Mouse (Mus musculus) layer of hippocampus, adult 18-20 months (tissue): ENCODE data around the gene Slc38a3. TPM values are rescaled to one million over a fixed set of nuclear protein-coding genes. Genes with fewer than 3 reads are reported as not detected.

Experiments
- DNase-seq, 2 experiments: peaks; one replicate each; pipeline ENCODE4 v3.0.0; 2022; ENCODE audit warnings: low spot score in 2 of 2
- total RNA-seq, 2 experiments: library from RNA; stranded (reverse); gene quantifications; 2 replicates each; pipeline ENCODE4 v1.2.3; 2021

Gene Slc38a3
- total RNA-seq, 2 experiments from 2014 or later, result 57.8 to 62.6 TPM

GRCm38 (mm10) chr9:107667219-107667618, 2.1 kb downstream of the Slc38a3 start:
- DNase-seq, result no peak

GRCm38 (mm10) chr9:107666751-107667205, 2.6 kb downstream of the Slc38a3 start:
- DNase-seq, result no peak

DNA sequence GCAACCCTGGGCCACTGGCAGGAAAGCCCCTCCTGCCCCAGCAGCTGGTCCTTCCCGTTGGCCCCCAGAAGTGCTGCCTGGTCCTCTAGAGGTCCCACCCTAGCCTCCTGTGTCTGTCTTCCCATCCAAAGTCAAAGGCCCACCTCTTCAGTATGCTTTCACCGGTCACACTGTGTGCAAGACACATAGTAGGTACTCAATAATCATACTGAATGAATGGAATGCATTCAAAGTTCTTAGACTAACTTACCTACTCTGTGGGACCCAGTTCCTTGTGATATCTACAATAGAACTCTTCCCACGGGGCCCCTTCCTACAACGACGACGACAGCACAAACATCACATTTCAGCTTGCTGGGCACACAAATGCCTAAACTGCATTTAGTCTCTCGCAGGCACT, 4.0 kb downstream of the Slc38a3 start:
- no peak for DNase-seq

DNA sequence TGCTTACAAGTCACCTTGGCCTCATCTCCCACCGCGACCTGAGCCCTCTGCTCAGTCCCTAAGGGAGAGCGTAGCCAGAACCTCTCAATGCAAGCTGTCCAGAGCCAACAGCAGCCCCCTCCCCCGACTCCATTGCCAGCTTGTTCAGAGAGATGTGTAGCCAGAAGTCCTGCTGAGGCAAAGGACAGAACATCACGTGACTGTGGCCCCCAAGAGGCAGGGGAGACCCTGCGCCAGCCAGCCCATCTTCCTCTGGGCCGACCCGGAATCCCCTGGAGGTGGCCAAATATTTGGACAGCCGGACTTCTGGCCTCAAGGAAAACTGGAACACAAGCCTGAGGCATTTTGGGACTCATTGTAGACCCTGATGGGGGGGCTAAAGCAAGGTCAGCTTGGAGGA, 5.8 kb downstream of the Slc38a3 start:
- DNase-seq, result no peak

GRCm38 (mm10) chr9:107662342-107662741, 7.0 kb downstream of the Slc38a3 start:
- DNase-seq, result no peak

- DNase-seq, result no peak
These were observed 8.6 kb downstream of the Slc38a3 start for GRCm38 (mm10) chr9:107660777-107661176.

DNA sequence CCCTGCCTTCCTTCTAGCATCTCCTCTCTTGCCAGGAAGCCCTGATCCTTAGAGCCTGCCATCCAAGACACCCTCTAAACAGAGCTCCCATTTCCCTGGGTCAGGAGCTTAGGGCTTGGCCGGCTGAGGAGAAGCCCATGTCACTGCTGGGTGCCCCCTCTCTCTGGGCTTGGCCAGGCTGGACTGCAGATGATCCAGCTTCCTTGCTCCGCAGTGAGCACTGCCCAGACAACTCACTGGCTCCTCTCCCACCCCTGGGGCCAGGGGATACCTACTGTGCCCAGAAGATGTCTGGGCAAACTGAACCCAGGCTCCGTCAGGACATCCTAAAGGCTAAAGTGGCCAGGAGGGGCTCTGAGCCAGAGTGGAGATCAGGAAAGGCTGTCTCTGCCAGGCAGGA, 9.4 kb downstream of the Slc38a3 start:
- no peak for DNase-seq

DNA sequence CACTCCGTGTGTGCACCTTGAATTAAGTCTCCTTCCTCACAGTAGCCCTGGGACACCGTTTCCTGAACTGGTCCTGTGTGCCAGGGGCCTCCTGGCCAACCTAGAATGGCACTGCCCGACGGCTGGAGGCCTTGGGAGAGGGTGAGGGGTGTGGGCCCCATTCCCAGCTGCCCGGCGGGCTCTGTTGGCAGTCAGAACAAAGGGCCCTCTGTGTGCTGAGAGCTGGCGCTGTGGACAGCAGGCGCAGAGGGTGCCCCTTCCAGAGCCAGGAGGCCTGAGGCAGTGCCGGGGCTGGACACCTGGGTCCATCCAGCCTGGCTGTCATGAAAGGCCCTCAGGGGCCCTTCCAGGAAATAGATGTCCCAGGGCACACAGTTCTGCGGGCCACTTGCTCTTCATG, 9.8 kb downstream of the Slc38a3 start:
- peak; percentile 66 to 75 for DNase-seq

- DNase-seq, result no peak
These were observed 11.2 kb downstream of the Slc38a3 start for GRCm38 (mm10) chr9:107658096-107658495.

DNA sequence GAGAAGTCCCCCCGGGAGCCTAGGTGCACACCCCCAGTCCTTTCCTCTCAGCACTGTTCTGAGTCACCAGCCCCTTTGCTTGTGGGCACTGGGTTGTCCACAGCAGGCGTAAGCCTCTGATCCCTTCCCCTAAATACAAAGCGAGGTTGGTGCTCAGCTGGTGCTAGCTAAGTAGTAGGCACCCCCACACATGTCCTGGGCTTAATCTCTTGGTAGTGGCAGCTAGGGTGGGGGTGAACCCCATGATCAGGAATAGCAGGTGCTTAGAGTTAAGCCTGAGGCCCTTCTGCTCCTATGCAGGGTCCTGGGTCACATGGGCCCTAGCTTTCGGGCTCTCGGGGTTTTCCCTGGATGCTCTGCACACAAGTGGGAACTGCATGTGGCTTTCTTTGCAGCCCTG, 12.2 kb downstream of the Slc38a3 start:
- no peak for DNase-seq

DNA sequence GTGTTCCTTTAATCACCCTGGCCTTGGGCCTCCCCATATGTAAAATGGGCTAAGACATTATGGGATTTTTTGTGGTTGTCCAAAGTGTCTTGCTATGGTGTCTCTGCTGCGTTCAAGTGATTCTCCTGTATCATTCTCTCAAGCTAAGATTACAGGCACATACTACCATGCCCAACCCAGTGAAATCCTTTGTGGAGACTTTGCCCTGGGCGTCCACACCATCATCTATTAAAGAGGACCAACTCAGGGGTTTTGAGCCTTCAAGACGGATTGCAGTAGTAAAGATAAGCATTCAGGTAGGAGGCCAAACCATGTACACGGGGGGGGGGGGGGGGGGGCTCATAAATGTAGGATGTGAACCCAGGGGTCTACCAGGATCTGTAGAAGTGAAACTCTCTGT, 14.7 kb downstream of the Slc38a3 start:
- DNase-seq, result no peak

DNA sequence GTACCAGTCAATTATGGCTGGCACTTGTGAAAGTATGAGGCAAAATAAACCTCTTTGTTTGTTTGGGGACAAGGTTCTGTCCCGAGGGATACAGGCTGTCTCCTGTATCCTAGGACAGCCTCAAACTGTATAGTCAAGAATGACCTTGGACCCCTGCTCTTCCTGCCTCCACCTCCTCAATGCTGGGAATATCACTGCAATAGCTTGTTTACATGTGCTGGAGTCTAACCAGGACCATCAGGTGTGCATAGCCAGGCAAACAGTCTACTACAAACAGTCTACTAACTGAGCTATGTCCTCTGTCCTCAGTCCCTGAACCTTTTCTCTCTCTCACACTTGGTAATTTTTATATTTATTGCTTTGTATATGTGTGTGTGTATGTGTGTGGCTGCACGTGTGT, 15.9 kb downstream of the Slc38a3 start:
- no peak for DNase-seq

GRCm38 (mm10) chr9:107650708-107651481, 18.4 kb downstream of the Slc38a3 start:
- no peak for DNase-seq

GRCm38 (mm10) chr9:107650225-107650624, 19.1 kb downstream of the Slc38a3 start:
- DNase-seq, result peak in 1 of 2 experiments; percentile 44

DNA sequence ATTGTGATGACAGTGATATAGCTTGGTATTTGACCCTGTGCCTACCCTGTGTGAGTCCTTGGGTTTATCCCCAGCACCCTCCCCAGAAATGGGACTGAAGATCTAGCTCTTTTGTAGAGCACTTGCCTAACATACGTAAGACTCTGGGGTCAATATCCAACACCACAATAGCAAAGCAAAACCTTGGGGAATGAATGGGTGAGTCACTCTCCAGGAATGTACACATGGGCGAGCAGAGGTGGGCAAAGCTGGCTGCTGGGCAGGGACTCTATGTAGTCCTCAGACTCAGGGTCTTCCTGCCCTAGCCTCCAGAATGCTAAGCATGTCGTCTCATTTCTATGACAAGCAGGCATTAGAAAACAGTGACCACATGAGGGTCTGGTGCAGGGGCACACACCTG, 20.6 kb downstream of the Slc38a3 start:
- DNase-seq, result no peak

DNA sequence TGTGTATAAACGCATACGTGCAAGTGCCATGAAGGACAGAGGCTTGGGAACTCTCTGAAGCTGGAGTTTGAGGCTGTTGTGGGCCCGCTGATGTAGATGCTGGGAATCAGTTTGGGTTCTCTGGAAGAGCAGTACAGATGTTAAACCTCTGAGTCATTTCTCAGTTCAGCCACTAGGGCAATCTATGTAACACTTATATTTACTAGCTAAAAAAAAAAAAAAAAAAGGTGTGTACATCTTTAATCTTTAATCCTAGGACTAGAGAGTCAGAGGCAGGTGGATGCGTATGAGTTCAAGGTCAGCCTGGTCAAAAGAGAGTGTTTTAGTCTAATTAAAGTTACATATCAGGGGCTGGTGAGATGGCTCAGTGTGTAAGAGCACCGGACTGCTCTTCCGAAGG, 22.4 kb downstream of the Slc38a3 start:
- DNase-seq, result no peak

- peak in 1 of 2 experiments; percentile 86 for DNase-seq
These were observed 23.8 kb downstream of the Slc38a3 start for GRCm38 (mm10) chr9:107645577-107645976.

- DNase-seq, result no peak
These were observed 24.2 kb downstream of the Slc38a3 start for GRCm38 (mm10) chr9:107645153-107645510.

DNA sequence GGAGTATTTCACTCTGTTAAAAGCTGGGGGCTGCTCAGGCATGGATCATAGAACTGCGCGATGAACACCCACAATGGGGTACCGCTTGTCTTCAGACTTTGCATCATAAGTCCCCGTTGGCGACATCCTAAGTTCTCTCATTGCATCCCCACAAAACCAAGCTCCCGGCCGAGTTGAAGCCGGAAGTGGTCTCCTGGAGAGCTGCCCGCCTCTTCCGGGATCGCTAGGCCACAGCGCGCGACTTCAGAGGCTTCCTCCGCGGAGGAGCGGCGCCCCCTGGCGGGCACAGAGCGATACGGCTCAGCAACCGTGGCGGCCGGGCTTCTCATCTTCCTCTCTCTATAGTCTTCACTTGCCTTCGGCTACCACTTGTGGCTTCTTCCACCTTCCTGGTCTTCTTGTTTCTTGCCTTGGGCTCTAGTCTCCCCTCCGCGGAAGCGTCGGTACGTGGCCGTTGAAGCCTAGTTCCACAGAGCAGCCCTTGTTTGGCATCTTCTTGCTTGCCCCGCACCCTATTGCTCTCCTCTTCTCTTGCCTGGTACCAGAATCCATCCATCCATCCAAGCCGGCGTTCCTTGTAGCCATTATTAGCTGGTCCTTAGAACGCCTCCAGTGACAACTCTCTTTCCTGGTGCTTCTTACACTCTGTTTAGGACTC, 24.7 kb downstream of the Slc38a3 start:
- DNase-seq, result peak; percentile 85 to 94

DNA sequence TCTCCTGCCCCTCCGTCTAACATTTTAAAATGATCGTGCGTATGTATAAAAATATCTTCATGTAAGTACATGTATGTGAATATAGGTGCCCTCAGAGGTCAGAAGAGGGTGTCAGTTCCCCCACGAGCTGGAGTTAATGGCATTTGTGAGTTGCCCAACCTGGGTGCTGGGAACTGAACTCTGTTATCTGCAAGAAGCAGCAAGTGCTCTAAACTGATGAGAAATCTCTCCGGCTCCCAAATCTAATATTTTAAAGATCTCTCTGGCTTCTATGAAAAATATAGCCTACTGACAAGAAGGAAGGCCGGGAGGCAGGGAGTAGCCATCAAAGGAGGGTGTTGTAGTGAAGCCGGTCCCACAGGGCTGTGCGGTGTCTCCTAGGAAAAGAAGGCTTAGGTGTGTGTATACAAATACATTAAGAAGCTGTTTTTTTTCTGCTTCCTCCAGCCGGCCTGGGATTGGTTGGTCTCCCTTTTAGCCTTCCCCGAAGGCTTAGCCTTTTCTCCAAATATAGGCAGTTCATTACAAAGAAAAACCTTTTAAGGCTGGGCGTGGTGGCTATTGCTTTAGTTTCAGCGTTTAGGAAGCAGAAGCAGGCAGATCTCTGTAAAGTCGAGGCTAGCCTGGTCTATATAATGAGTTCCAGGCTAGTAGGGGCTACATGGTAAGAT, 25.7 kb downstream of the Slc38a3 start:
- DNase-seq, result no peak

- DNase-seq, result no peak
These were observed 27.7 kb downstream of the Slc38a3 start for GRCm38 (mm10) chr9:107641666-107642065.

GRCm38 (mm10) chr9:107640257-107640772, 29.0 kb downstream of the Slc38a3 start:
- no peak for DNase-seq
